Mouse (Mus musculus) neural tube, embryonic 14.5 days (tissue): ENCODE data around the gene Dock4. TPM values are rescaled to one million over a fixed set of nuclear protein-coding genes. Genes with fewer than 3 reads are reported as not detected.

ENCODE experiments used
- ATAC-seq: fragments of 200-750 bp; cut with Nextera tagmentation; 2 replicates; pipeline ENCODE4 v1.8.0; 2017; ENCODE audit warnings: low read depth, mild to moderate bottlenecking, moderate TSS enrichment, moderate library complexity
- H3K27ac ChIP-seq: fragments of 300-500 bp; sonication (generic); 2 replicates; pipeline ENCODE4 v1.5.1; 2014; ENCODE audit warnings: low read depth, mild to moderate bottlenecking, control low read depth, low read length, moderate library complexity, mixed read lengths
- H3K27me3 ChIP-seq: fragments of 300-500 bp; sonication (generic); 2 replicates; pipeline ENCODE4 v1.6.1; 2014; ENCODE audit warnings: low read length; ENCODE audit not compliant: control insufficient read depth, insufficient read depth
- H3K36me3 ChIP-seq: fragments of 300-500 bp; sonication (generic); 2 replicates; pipeline ENCODE4 v1.6.1; 2014; ENCODE audit warnings: low read length, mixed read lengths; ENCODE audit not compliant: control insufficient read depth, insufficient read depth
- H3K4me1 ChIP-seq: fragments of 300-500 bp; sonication (generic); 2 replicates; pipeline ENCODE4 v1.6.1; 2014; ENCODE audit warnings: low read length; ENCODE audit not compliant: control insufficient read depth, insufficient read depth
- H3K4me2 ChIP-seq: fragments of 300-500 bp; sonication (generic); 2 replicates; pipeline ENCODE4 v1.6.1; 2014; ENCODE audit warnings: mild to moderate bottlenecking, low read depth, low read length, control low read depth
- H3K4me3 ChIP-seq: fragments of 300-500 bp; sonication (generic); 2 replicates; pipeline ENCODE4 v1.5.1; 2014; ENCODE audit warnings: low read depth, low read length, control low read depth, mixed read lengths
- H3K9ac ChIP-seq: fragments of 300-500 bp; sonication (generic); replicated peaks from 2 replicates; pipeline ENCODE4 v1.6.1; 2014; ENCODE audit warnings: low read depth, mild to moderate bottlenecking, control low read depth, low read length, mixed read lengths
- H3K9me3 ChIP-seq: fragments of 300-500 bp; sonication (generic); 2 replicates; pipeline ENCODE4 v1.6.1; 2016; ENCODE audit warnings: low read length; ENCODE audit not compliant: control insufficient read depth
- WGBS: fragments of 180-500 bp; shearing (Covaris S2); extraction: QIAGEN DNeasy Blood & Tissue Kit; methylation state at CpG from one replicate; pipeline ENCODE4 v1.1.7; 2014; 5-methylcytosine and 5-hydroxymethylcytosine counted together
- polyA plus RNA-seq: library from polyadenylated mRNA; unstranded; fragments of >200 nt; fragmentation: Nextera tagmentation; extraction: Ambion mirVana; gene quantifications from 2 replicates; pipeline ENCODE4 v1.2.1, GENCODE M21; 2014

Dock4 gene
- polyA plus RNA-seq, 1 experiment from 2014 or later, result 45.4 TPM

- H3K27me3 ChIP-seq, result no peaks in the 10 kb centered on the region
- H3K36me3 ChIP-seq, result no peaks in the 10 kb centered on the region
- H3K9me3 ChIP-seq, result no peaks in the 10 kb centered on the region
- 65% methylated on average over 3 of the region's 3 CpGs for WGBS
- H3K4me1 ChIP-seq, result 0 out of 2 replicates have a peak, but pooled peaks cover 2% of the 10 kb centered on the region
- H3K4me2 ChIP-seq, result no peak overlapping the region
- H3K4me3 ChIP-seq, result no peak overlapping the region
- ATAC-seq, result no peak
- no peak overlapping the region for H3K27ac ChIP-seq
- no peak overlapping the region for H3K9ac ChIP-seq
Observed at GRCm38 (mm10) chr12:40581037-40581436, 135.3 kb downstream of the Dock4 start.

- Histone ChIP-seq H3K36me3 (no peaks in the 10 kb centered on the region), H3K4me3 (no peak overlapping the region), H3K4me2 (no peak overlapping the region), H3K9ac (no peak overlapping the region), H3K4me1 (0 out of 2 replicates have a peak, but pooled peaks cover 2% of the 10 kb centered on the region), H3K27me3 (no peaks in the 10 kb centered on the region), H3K27ac (no peak overlapping the region), H3K9me3 (no peaks in the 10 kb centered on the region)
- ATAC-seq, result no peak
- WGBS, result 67% methylated on average over 5 of the region's 5 CpGs
Observed at GRCm38 (mm10) chr12:40582059-40582458, 136.3 kb downstream of the Dock4 start.

GRCm38 (mm10) chr12:40584526-40585289 is 139.0 kb downstream of the Dock4 start:
- no peak overlapping the region for H3K4me3 ChIP-seq
- no peaks in the 10 kb centered on the region for H3K27me3 ChIP-seq
- ATAC-seq, result no peak
- H3K4me2 ChIP-seq, result no peak overlapping the region
- H3K27ac ChIP-seq, result no peak overlapping the region
- H3K36me3 ChIP-seq, result no peaks in the 10 kb centered on the region
- H3K9ac ChIP-seq, result no peak overlapping the region
- WGBS, result 75% methylated on average over 7 of the region's 7 CpGs
- no peaks in the 10 kb centered on the region for H3K9me3 ChIP-seq
- H3K4me1 ChIP-seq, result no peaks in the 10 kb centered on the region

GRCm38 (mm10) chr12:40585456-40586141 is 139.8 kb downstream of the Dock4 start:
- no peak for ATAC-seq
- Histone ChIP-seq H3K4me1 (no peaks in the 10 kb centered on the region), H3K36me3 (no peaks in the 10 kb centered on the region), H3K9ac (no peak overlapping the region), H3K4me2 (no peak overlapping the region), H3K27me3 (no peaks in the 10 kb centered on the region), H3K9me3 (no peaks in the 10 kb centered on the region), H3K27ac (no peak overlapping the region), H3K4me3 (no peak overlapping the region)
- WGBS, result 84% methylated on average over 4 of the region's 4 CpGs

- Histone ChIP-seq H3K9me3 (no peaks in the 10 kb centered on the region), H3K27me3 (no peaks in the 10 kb centered on the region), H3K4me1 (no peaks in the 10 kb centered on the region), H3K4me3 (no peak overlapping the region), H3K36me3 (no peaks in the 10 kb centered on the region), H3K27ac (no peak overlapping the region), H3K9ac (no peak overlapping the region), H3K4me2 (no peak overlapping the region)
- no peak for ATAC-seq
- 83% methylated on average over 4 of the region's 4 CpGs for WGBS
Observed at GRCm38 (mm10) chr12:40594161-40594560, 148.4 kb downstream of the Dock4 start.

- Histone ChIP-seq H3K4me1 (no peaks in the 10 kb centered on the region), H3K4me3 (no peak overlapping the region), H3K4me2 (no peak overlapping the region), H3K27me3 (no peaks in the 10 kb centered on the region), H3K27ac (no peak overlapping the region), H3K36me3 (no peaks in the 10 kb centered on the region), H3K9ac (no peak overlapping the region), H3K9me3 (no peaks in the 10 kb centered on the region)
- WGBS, result 91% methylated on average over 6 of the region's 6 CpGs
- no peak for ATAC-seq
Observed at GRCm38 (mm10) chr12:40595440-40595839, 149.7 kb downstream of the Dock4 start.

GRCm38 (mm10) chr12:40596020-40596419 is 150.3 kb downstream of the Dock4 start:
- H3K9ac ChIP-seq, result no peak overlapping the region
- no peaks in the 10 kb centered on the region for H3K27me3 ChIP-seq
- H3K4me3 ChIP-seq, result no peak overlapping the region
- no peak for ATAC-seq
- no peak overlapping the region for H3K4me2 ChIP-seq
- no peaks in the 10 kb centered on the region for H3K9me3 ChIP-seq
- WGBS, result 84% methylated on average over 7 of the region's 7 CpGs
- no peaks in the 10 kb centered on the region for H3K4me1 ChIP-seq
- no peak overlapping the region for H3K27ac ChIP-seq
- no peaks in the 10 kb centered on the region for H3K36me3 ChIP-seq

- H3K27me3 ChIP-seq, result no peaks in the 10 kb centered on the region
- H3K36me3 ChIP-seq, result no peaks in the 10 kb centered on the region
- WGBS, result 91% methylated on average over 6 of the region's 6 CpGs
- no peaks in the 10 kb centered on the region for H3K4me1 ChIP-seq
- no peak overlapping the region for H3K4me2 ChIP-seq
- ATAC-seq, result no peak
- H3K9me3 ChIP-seq, result no peaks in the 10 kb centered on the region
- no peak overlapping the region for H3K27ac ChIP-seq
- no peak overlapping the region for H3K9ac ChIP-seq
- H3K4me3 ChIP-seq, result no peak overlapping the region
Observed at GRCm38 (mm10) chr12:40596441-40596840, 150.7 kb downstream of the Dock4 start.

GRCm38 (mm10) chr12:40599952-40600351 is 154.2 kb downstream of the Dock4 start:
- no peaks in the 10 kb centered on the region for H3K36me3 ChIP-seq
- WGBS, result 63% methylated on average over 2 of the region's 2 CpGs
- H3K4me3 ChIP-seq, result no peak overlapping the region
- no peaks in the 10 kb centered on the region for H3K27me3 ChIP-seq
- no peak overlapping the region for H3K27ac ChIP-seq
- H3K4me2 ChIP-seq, result no peak overlapping the region
- H3K4me1 ChIP-seq, result no peaks in the 10 kb centered on the region
- H3K9me3 ChIP-seq, result no peaks in the 10 kb centered on the region
- no peak overlapping the region for H3K9ac ChIP-seq
- no peak for ATAC-seq
